Mouse (Mus musculus) C2C12 (cell line): ENCODE measurements around the gene Fam71b.

Experiments
- CEBPB ChIP-seq: IDR thresholded peaks from one replicate; pipeline ENCODE4 v1.6.1; 2011; ENCODE audit warnings: low read depth, mild to moderate bottlenecking, control low read depth, moderate library complexity
- CTCF ChIP-seq: IDR thresholded peaks from one replicate; pipeline ENCODE4 v1.5.1; 2011; ENCODE audit not compliant: control insufficient read depth, insufficient read depth, insufficient read length
- FOSL1 ChIP-seq: IDR thresholded peaks from one replicate; pipeline ENCODE4 v1.8.0; 2011; ENCODE audit warnings: mild to moderate bottlenecking, low read length; ENCODE audit not compliant: poor library complexity, insufficient read depth, severe bottlenecking
- MAX ChIP-seq: IDR thresholded peaks from one replicate; pipeline ENCODE4 v1.6.1; 2011; ENCODE audit warnings: mild to moderate bottlenecking, control low read depth
- MYOG ChIP-seq: IDR thresholded peaks from one replicate; pipeline ENCODE4 v1.6.1; 2011; ENCODE audit not compliant: control insufficient read depth, insufficient read length; ENCODE audit errors: extremely low read depth
- USF1 ChIP-seq: IDR thresholded peaks from one replicate; pipeline ENCODE4 v1.6.1; 2011; ENCODE audit warnings: low read depth, mild to moderate bottlenecking, control low read depth, moderate library complexity

- TF ChIP-seq CTCF (no peak), FOSL1 (no peak), MAX (no peak), USF1 (no peak), CEBPB (no peak), MYOG (no peak)
These were observed 42.7 kb downstream of the Fam71b start for GRCm38 (mm10) chr11:46439005-46439543.
